Mouse (Mus musculus) lung, adult 2 months (tissue): ENCODE measurements around the gene Tceanc2. TPM values are rescaled to one million over a fixed set of nuclear protein-coding genes. Genes with fewer than 3 reads are reported as not detected.

Experiments used
- DNase-seq: peaks from one replicate; pipeline ENCODE4 v3.0.0; 2022
- H3K4me1 ChIP-seq: fragments of 200-500 bp; 2 replicates; pipeline ENCODE4 v1.6.1; 2011; ENCODE audit warnings: low read length; ENCODE audit not compliant: control insufficient read depth, insufficient read depth
- H3K4me3 ChIP-seq: fragments of 200-500 bp; replicated peaks from 2 replicates; pipeline ENCODE3; 2011; ENCODE audit warnings: low read depth, mild to moderate bottlenecking, control low read depth, low read length; ENCODE audit errors: extremely low read depth
- CTCF ChIP-seq: fragments of 200-500 bp; IDR thresholded peaks from 2 replicates; pipeline ENCODE4 v1.5.1; 2011; ENCODE audit warnings: mild to moderate bottlenecking, low read length, control low read depth; ENCODE audit not compliant: insufficient read depth
- POLR2A ChIP-seq: fragments of 200-500 bp; IDR thresholded peaks from 2 replicates; pipeline ENCODE4 v1.6.1; 2011; ENCODE audit warnings: low read depth, mild to moderate bottlenecking, control low read depth, low read length, borderline replicate concordance; ENCODE audit errors: extremely low read depth
- WGBS: fragments of 180-500 bp; shearing (Covaris S2); methylation state at CpG from one replicate; pipeline ENCODE4 v1.1.7; 2018; 5-methylcytosine and 5-hydroxymethylcytosine counted together
- polyA plus RNA-seq: library from polyadenylated mRNA; depleted of rRNA; stranded (reverse); fragments of >200 nt; gene quantifications from 2 replicates; pipeline ENCODE4 v1.2.3, GENCODE M21; 2012

Gene Tceanc2
- polyA plus RNA-seq, 1 experiment, result 7.5 TPM

DNA sequence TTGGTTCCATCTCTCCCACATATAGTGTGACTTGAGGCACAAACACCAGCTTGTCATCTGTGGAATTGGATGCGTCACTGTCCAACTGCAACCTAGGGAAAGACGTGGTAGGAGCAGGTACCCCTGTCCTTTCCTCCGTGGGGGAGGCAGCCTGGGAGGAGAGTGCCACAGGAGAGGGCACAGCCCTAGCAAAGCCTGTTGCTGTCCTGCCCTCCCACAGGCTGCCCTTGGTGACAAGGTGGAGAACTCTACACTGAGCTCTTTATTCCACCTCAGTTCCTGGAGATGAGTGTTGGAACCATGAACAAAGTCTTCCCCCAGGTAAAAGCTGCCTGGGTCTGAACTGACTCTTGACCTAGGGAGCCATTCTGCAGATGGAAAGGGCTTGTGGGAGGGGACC lies 30.0 kb upstream of the Tceanc2 start, which contains the start of gene Ldlrad1:
Ldlrad1 (plus strand) TSS at position 301 of the 400 bp plus-strand sequence.
- Histone ChIP-seq H3K4me1 (peaks cover 7% of the 10 kb centered on the region; the same call in 1 of the 2 replicates), H3K4me3 (no peak within 1 kb of the TSS)
- WGBS, result 80% methylated on average over 3 of the region's 3 CpGs
- DNase-seq, result no peak
- TF ChIP-seq POLR2A, result no peak
- TF ChIP-seq CTCF, result no peak

DNA sequence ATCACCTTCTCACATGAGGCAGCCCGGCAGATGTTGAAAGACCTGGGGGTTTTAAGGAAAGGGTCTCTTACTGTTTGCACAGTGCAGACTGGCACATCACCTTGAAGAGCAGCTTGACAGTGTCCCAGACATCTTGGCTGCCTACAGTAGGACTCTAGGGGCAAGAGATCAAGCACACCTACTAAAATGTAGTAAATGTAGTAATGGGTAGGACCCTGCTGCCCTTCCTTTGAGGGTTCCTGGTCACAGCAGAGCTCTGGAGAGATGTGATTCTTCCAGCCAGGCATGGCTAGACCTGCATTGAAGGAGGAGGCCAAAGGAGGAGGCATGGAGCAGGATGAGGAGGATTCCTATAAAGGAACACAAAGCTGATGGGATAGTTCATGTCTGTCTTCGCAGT lies 28.1 kb upstream of the Tceanc2 start:
- no peak for DNase-seq
- 90% methylated on average over 2 of the region's 2 CpGs for WGBS
- Histone ChIP-seq H3K4me1 (no peaks in the 10 kb centered on the region), H3K4me3 (no peak overlapping the region)
- no peak for TF ChIP-seq CTCF
- TF ChIP-seq POLR2A, result no peak

DNA sequence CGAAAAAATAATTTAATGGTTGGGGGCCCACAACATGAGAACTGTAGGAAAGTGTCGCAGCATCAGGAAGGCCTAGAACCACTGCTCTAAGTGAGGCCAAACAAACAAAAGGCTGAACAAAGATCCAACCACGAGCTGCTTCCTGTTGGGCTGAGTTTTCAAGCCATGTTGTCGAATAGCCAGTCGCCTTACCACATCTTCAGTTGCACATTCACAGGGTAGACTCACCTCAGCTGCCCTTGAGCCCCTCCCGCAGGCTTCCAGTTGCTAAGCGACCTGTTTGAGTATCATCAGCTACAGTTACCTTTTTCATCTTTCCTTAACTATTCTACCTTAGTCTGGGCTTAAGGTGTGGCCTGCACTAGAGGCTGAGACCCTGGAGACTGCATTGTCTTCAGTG lies 24.1 kb upstream of the Tceanc2 start:
- TF ChIP-seq POLR2A (no peak), CTCF (no peak)
- WGBS, result 73% methylated on average over 7 of the region's 7 CpGs
- no peak for DNase-seq
- Histone ChIP-seq H3K4me3 (no peak overlapping the region), H3K4me1 (no peaks in the 10 kb centered on the region)

DNA sequence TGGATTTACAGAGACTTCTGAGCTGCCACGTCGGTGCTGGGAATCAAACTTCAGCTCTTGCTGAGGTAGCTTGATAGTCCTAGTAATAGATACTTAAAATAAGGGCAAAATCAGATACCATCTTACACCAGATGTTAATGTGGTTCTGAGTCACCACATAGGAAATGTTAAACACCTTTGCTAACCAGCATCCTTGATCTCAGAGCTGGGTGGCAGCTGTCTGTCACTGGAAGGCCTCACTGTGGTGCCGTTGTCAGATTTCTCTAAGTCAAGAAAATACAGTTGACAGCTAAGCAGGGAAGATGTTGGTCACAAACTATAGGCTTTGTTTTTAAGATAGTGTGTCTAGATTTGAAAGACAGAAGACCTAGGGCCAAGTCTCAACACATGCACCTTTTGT lies 22.9 kb upstream of the Tceanc2 start:
- no peak for DNase-seq
- TF ChIP-seq POLR2A, result no peak
- no peak for TF ChIP-seq CTCF
- 93% methylated on average over 3 of the region's 3 CpGs for WGBS
- no peak overlapping the region for H3K4me3 ChIP-seq
- H3K4me1 ChIP-seq, result no peaks in the 10 kb centered on the region

DNA sequence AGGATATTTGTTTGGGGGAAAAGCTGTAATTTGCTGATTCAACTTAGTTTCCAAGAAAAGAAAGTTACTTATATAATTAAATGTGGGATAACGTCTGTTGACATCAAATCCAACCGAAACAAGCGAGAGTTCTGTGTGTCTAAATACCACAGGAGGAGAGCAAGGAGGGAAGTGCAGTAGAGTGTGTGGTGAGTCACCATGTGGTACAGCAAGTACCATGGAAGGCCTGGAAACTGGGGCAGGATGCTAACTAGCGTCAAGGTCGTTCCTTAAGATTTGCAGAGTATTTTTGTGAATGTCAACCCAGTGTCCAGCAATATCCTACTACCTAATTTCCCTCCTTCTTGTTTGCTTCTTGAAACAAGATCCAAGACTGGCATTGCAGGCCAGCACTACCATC lies 19.2 kb upstream of the Tceanc2 start:
- TF ChIP-seq CTCF (no peak), POLR2A (no peak)
- Histone ChIP-seq H3K4me3 (no peak overlapping the region), H3K4me1 (no peaks in the 10 kb centered on the region)
- no peak for DNase-seq
- 87% methylated on average over 5 of the region's 5 CpGs for WGBS

DNA sequence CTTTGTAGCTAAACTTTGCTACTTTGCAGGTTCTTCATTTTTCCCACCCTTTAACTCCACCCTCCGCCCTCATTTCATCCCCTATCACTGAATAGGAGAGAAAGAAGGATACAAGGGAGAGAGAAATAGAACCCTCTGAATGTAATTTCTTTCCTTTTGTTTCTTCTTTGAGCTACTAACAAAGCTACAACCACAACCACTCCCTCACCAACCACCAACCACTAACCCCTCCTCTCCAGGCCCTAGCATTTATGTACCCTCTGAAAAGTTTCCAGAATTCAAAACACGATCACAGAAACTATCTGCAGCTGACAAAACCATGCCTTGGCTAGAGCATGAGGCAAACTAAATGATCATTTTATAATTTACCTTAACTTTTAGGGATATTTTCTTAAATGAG lies 17.5 kb upstream of the Tceanc2 start:
- no peaks in the 10 kb centered on the region for H3K4me1 ChIP-seq
- DNase-seq, result no peak
- no peak overlapping the region for H3K4me3 ChIP-seq
- 86% methylated on average over 2 of the region's 2 CpGs for WGBS
- TF ChIP-seq CTCF, result no peak
- no peak for TF ChIP-seq POLR2A

DNA sequence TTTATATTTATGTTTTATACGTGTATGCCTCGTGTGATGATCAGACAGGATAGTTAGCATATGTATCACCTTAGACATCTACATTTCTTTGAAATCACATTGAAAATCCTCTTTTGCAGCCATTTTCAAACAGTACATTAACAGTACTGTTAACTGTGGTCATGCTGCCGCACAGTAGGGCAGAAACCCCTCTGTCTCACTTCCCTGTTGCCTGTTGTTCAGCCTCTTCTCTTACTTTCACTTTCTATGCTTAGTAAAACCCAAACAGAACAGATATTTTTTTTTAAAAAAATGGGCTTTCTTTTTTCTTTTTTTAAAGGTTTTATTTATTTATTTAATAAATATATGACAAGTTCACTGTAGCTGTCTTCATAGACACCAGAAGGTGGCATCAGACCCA lies 14.9 kb upstream of the Tceanc2 start:
- TF ChIP-seq POLR2A (no peak), CTCF (no peak)
- WGBS, result 93% methylated on average over 3 of the region's 3 CpGs
- DNase-seq, result no peak
- no peak overlapping the region for H3K4me3 ChIP-seq
- H3K4me1 ChIP-seq, result no peaks in the 10 kb centered on the region

DNA sequence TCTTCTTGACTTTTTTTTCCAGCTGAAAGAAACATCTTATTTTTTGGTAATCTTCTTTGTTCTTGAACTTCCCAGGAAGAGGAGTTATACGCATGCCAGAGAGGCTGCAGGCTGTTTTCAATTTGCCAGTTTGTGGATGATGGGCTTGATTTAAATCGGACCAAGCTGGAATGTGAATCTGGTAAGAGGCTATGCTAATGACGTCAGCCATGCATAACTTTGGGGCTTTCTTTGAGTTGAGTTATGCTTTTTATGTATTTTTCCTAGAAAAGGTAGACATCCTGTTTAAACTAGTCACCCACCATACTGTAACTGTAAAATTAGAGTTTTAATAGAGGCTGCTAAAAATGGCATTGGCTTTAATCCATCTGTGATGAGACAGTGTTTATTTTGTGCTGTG lies 6.8 kb upstream of the Tceanc2 start:
- H3K4me1 ChIP-seq, result peaks cover 6% of the 10 kb centered on the region; the same call in 1 of the 2 replicates
- DNase-seq, result no peak
- no peak for TF ChIP-seq CTCF
- no peak for TF ChIP-seq POLR2A
- WGBS, result 33% methylated on average over 3 of the region's 3 CpGs
- H3K4me3 ChIP-seq, result no peak overlapping the region

DNA sequence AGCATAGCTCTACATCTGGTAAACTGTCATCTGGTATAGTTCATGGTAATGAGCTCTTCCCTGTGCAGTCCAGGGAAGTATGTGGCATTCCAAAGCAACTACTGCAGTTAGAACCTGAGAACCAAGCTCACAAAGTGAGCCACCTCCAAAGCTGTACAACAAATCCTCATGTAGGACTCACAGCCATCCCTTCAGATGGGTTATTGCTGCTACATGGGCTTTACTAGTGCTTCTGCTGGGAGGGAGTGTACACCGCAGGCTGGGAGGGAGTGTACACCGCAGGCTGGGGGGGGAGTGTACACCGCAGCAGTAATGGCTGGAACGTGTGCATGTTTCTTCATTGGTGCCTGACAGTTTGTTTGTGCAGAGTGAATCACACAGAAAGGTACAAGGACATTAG lies 4.3 kb upstream of the Tceanc2 start:
- Histone ChIP-seq H3K4me1 (peaks cover 6% of the 10 kb centered on the region; the same call in 1 of the 2 replicates), H3K4me3 (no peak overlapping the region)
- TF ChIP-seq POLR2A (no peak), CTCF (no peak)
- WGBS, result 62% methylated on average over 4 of the region's 4 CpGs
- DNase-seq, result no peak

DNA sequence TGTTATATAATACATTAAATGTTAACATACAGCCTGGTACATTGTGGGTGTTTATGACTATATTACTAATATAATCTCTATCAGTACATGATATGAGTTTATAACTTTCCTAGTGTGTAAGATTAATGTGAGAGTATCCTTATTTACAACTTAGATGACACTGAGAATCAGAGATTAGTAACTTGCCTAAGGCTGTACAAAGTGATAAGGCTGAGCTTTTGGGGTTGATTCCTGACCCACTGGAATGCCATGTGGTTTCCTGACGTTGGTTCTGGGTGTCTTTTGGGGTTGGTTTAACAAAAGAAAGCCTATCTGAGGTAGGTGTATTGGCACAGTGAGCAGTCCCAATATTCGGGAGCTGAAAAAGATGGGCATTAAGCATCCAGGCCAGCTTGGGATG lies 3.9 kb upstream of the Tceanc2 start:
- no peak for TF ChIP-seq POLR2A
- no peak for TF ChIP-seq CTCF
- Histone ChIP-seq H3K4me1 (peaks cover 6% of the 10 kb centered on the region; the same call in 1 of the 2 replicates), H3K4me3 (no peak overlapping the region)
- WGBS, result 48% methylated on average over 2 of the region's 2 CpGs
- no peak for DNase-seq
